Mouse (Mus musculus): ENCODE measurements around the gene Banf1. TPM values are rescaled to one million over a fixed set of nuclear protein-coding genes. Genes with fewer than 3 reads are reported as not detected.
"Not testable (repeated sequence)": the region's sequence is repeated elsewhere in the genome, so short reads cannot be mapped to it uniquely, and the experiment has no call there.

Gene Banf1
- total RNA-seq, 2 experiments from 2014 or later: 81.0 to 86.2 TPM

- DNase-seq (ENCODE audit: low spot score in 2 of 2): peak; percentile 90 to 91
- TF ChIP-seq CTCF (conservative IDR thresholded peaks at IDR 0.05): peak; percentile 59
Observed at GRCm38 (mm10) chr19:5366175-5367052, 554 bp downstream of the Banf1 start, which contains the start of gene Eif1ad. Eif1ad (plus strand) TSS chr19:5366741.

GRCm38 (mm10) chr19:5365751-5366150, 1.2 kb downstream of the Banf1 start:
- no peak for TF ChIP-seq CTCF (conservative IDR thresholded peaks at IDR 0.05)
- no peak for DNase-seq (ENCODE audit: low spot score in 2 of 2)
- Histone ChIP-seq H3K27ac (peak overlapping the region; percentile 98), H3K4me3 (peak overlapping the region; percentile 88)

More at GRCm38 (mm10) chr19:5366175-5367052, 554 bp downstream of the Banf1 start, which contains the start of gene Eif1ad:
- Histone ChIP-seq H3K27ac (peak within 1 kb of the TSS; percentile 98), H3K4me3 (peak within 1 kb of the TSS; percentile 88)

- no peak for TF ChIP-seq CTCF (conservative IDR thresholded peaks at IDR 0.05)
- DNase-seq (ENCODE audit: low spot score in 2 of 2): no peak
- H3K4me3 ChIP-seq: no peak overlapping the region
Observed at GRCm38 (mm10) chr19:5364124-5364523, 2.8 kb downstream of the Banf1 start.

GRCm38 (mm10) chr19:5362186-5362585, 4.8 kb downstream of the Banf1 start:
- TF ChIP-seq CTCF (conservative IDR thresholded peaks at IDR 0.05): no peak
- no peak overlapping the region for H3K4me3 ChIP-seq
- no peak for DNase-seq (ENCODE audit: low spot score in 2 of 2)
- no peak overlapping the region for H3K27ac ChIP-seq

More at GRCm38 (mm10) chr19:5364124-5364523, 2.8 kb downstream of the Banf1 start:
- H3K27ac ChIP-seq: no peak overlapping the region

GRCm38 (mm10) chr19:5356080-5356479, 10.9 kb downstream of the Banf1 start:
- Histone ChIP-seq H3K4me3 (no peak overlapping the region), H3K27ac (no peak overlapping the region)
- no peak for TF ChIP-seq CTCF (conservative IDR thresholded peaks at IDR 0.05)
- no peak for DNase-seq (ENCODE audit: low spot score in 2 of 2)

GRCm38 (mm10) chr19:5353609-5354008, 13.4 kb downstream of the Banf1 start:
- no peak overlapping the region for H3K4me3 ChIP-seq
- no peak for TF ChIP-seq CTCF (conservative IDR thresholded peaks at IDR 0.05)
- DNase-seq (ENCODE audit: low spot score in 2 of 2): no peak
- no peak overlapping the region for H3K27ac ChIP-seq

GRCm38 (mm10) chr19:5349502-5349873, 17.5 kb downstream of the Banf1 start, which contains the start of gene Cst6:
Cst6 (minus strand) TSS chr19:5349574.
- H3K27ac ChIP-seq: peak within 1 kb of the TSS; percentile 76
- not testable (repeated sequence) for DNase-seq (ENCODE audit: low spot score in 2 of 2)

GRCm38 (mm10) chr19:5348526-5349501, 18.2 kb downstream of the Banf1 start:
- DNase-seq (ENCODE audit: low spot score in 2 of 2): no peak
- Histone ChIP-seq H3K27ac (peak overlapping the region; percentile 76), H3K4me3 (peak overlapping the region; percentile 57)
- peak; percentile 83 for TF ChIP-seq CTCF (conservative IDR thresholded peaks at IDR 0.05)

More at GRCm38 (mm10) chr19:5349502-5349873, 17.5 kb downstream of the Banf1 start, which contains the start of gene Cst6:
- peak within 1 kb of the TSS; percentile 57 for H3K4me3 ChIP-seq

GRCm38 (mm10) chr19:5348064-5348463, 18.9 kb downstream of the Banf1 start:
- DNase-seq (ENCODE audit: low spot score in 2 of 2): no peak
- Histone ChIP-seq H3K4me3 (no peak overlapping the region), H3K27ac (no peak overlapping the region)
- no peak for TF ChIP-seq CTCF (conservative IDR thresholded peaks at IDR 0.05)

- no peak for TF ChIP-seq CTCF (conservative IDR thresholded peaks at IDR 0.05)
Observed at GRCm38 (mm10) chr19:5345297-5346131, 21.5 kb downstream of the Banf1 start.

GRCm38 (mm10) chr19:5341360-5341759, 25.6 kb downstream of the Banf1 start:
- no peak overlapping the region for H3K27ac ChIP-seq
- H3K4me3 ChIP-seq: no peak overlapping the region
- no peak for TF ChIP-seq CTCF (conservative IDR thresholded peaks at IDR 0.05)
- DNase-seq (ENCODE audit: low spot score in 2 of 2): no peak

More at GRCm38 (mm10) chr19:5345297-5346131, 21.5 kb downstream of the Banf1 start:
- Histone ChIP-seq H3K27ac (no peak overlapping the region), H3K4me3 (no peak overlapping the region)
- no peak for DNase-seq (ENCODE audit: low spot score in 2 of 2)

- no peak overlapping the region for H3K4me3 ChIP-seq
Observed at GRCm38 (mm10) chr19:5337975-5338374, 29.0 kb downstream of the Banf1 start.

More at GRCm38 (mm10) chr19:5337975-5338374, 29.0 kb downstream of the Banf1 start:
- DNase-seq (ENCODE audit: low spot score in 2 of 2): peak; percentile 70 to 86
- TF ChIP-seq CTCF (conservative IDR thresholded peaks at IDR 0.05): peak; percentile 99
- no peak overlapping the region for H3K27ac ChIP-seq
